Comparison of ENCODE assay signal across 11 mouse cellular contexts in the genomic region with DNA sequence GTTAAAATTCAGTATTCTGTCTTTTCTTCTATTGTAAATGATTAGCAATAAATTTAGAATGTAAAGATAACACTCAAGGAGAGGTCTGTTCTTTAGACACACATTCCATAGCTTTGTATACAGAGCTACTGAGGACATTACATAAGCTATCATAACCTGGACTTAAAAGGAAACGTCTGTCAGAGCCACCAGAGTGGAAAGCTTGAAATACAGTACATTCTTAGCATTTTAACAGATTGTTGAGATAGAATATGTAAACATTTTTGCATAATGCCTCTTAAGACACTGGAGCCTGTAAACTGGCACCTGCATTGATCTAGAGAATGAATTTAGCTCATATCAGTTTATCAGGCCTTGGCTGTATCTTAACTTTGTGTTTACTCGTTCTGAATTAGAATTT.
"Had no signal": no experiment of that assay in that cellular context is flagged by ENCODE, and none has a peak within 500 bp of the region (broad histone marks: within the 10 kb centered on the region; RNA-seq: fewer than 3 reads in every experiment).

No protein-coding gene starts in this region.

- H3K27ac ChIP-seq: kidney, postnatal 0 days; limb, embryonic 15.5 days; midbrain, embryonic 12.5 days; neural tube, embryonic 15.5 days; stomach, postnatal 0 days had no signal

- H3K9me3 ChIP-seq: limb, embryonic 15.5 days; midbrain, embryonic 12.5 days; neural tube, embryonic 15.5 days had no signal

- DNase-seq: kidney, adult 11 months; kidney, adult 9 months; kidney, postnatal 36 days; lung, adult 18-20 months; lung, postnatal 4 days; thymus, postnatal 14 days had no signal

- H3K4me3 ChIP-seq: limb, embryonic 15.5 days; midbrain, embryonic 12.5 days; neural tube, embryonic 15.5 days had no signal

- H3K27me3 ChIP-seq: limb, embryonic 15.5 days; midbrain, embryonic 12.5 days; neural tube, embryonic 15.5 days had no signal

- H3K9ac ChIP-seq: limb, embryonic 15.5 days; midbrain, embryonic 12.5 days; neural tube, embryonic 15.5 days had no signal
